Mouse (Mus musculus) kidney, postnatal 0 days (tissue): ENCODE results near the gene Itpk1. TPM values are rescaled to one million over a fixed set of nuclear protein-coding genes. Genes with fewer than 3 reads are reported as not detected.

Experiments
- ATAC-seq: fragments of 200-750 bp; cut with Nextera tagmentation; replicated peaks from 2 replicates; pipeline ENCODE4 v1.8.0; 2017; ENCODE audit warnings: low read depth, moderate number of reproducible peaks, moderate TSS enrichment, moderate library complexity; ENCODE audit not compliant: low FRiP score
- DNase-seq: peaks from one replicate; pipeline ENCODE4 v3.0.0-alpha.2; 2016; ENCODE audit warnings: low spot score
- H3K27ac ChIP-seq: fragments of 300-500 bp; sonication (generic); 2 replicates; pipeline ENCODE4 v1.5.1; 2014; ENCODE audit warnings: mild to moderate bottlenecking
- H3K27me3 ChIP-seq: fragments of 300-500 bp; sonication (generic); 2 replicates; pipeline ENCODE4 v1.6.1; 2014; ENCODE audit warnings: low read length, mixed read lengths; ENCODE audit not compliant: insufficient read depth
- H3K36me3 ChIP-seq: fragments of 300-500 bp; sonication (generic); 2 replicates; pipeline ENCODE4 v1.6.1; 2014; ENCODE audit warnings: low read length, mixed read lengths; ENCODE audit not compliant: insufficient read depth
- H3K4me1 ChIP-seq: fragments of 300-500 bp; sonication (generic); replicated peaks from 2 replicates; pipeline ENCODE4 v1.6.1; 2014; ENCODE audit warnings: antibody characterized with exemption, low read length, mixed read lengths; ENCODE audit not compliant: insufficient read depth
- H3K4me2 ChIP-seq: fragments of 300-500 bp; sonication (generic); 2 replicates; pipeline ENCODE4 v1.6.1; 2014; ENCODE audit warnings: mild to moderate bottlenecking, low read length, moderate library complexity, mixed read lengths
- H3K4me3 ChIP-seq: fragments of 300-500 bp; sonication (generic); replicated peaks from 2 replicates; pipeline ENCODE4 v1.5.1; 2014; ENCODE audit warnings: low read depth, low read length
- H3K9ac ChIP-seq: fragments of 300-500 bp; sonication (generic); 2 replicates; pipeline ENCODE4 v1.6.1; 2014; ENCODE audit warnings: low read depth, low read length
- H3K9me3 ChIP-seq: fragments of 300-500 bp; sonication (generic); replicated peaks from 2 replicates; pipeline ENCODE4 v1.6.1; 2016; ENCODE audit warnings: low read length, inconsistent platforms, mixed read lengths
- CTCF ChIP-seq: IDR thresholded peaks from 2 replicates; pipeline ENCODE4 v1.5.1; 2016; ENCODE audit warnings: antibody characterized with exemption, low read depth, mild to moderate bottlenecking, moderate library complexity
- WGBS: fragments of 180-500 bp; shearing (Covaris S2); extraction: QIAGEN DNeasy Blood & Tissue Kit; methylation state at CpG from one replicate; pipeline ENCODE4 v1.1.7; 2014; 5-methylcytosine and 5-hydroxymethylcytosine counted together
- polyA plus RNA-seq: library from polyadenylated mRNA; unstranded; fragments of >200 nt; fragmentation: Nextera tagmentation; extraction: Ambion mirVana; gene quantifications from 2 replicates; pipeline ENCODE4 v1.2.1, GENCODE M21; 2015

Gene Itpk1
- polyA plus RNA-seq, 1 experiment from 2014 or later, result 16.1 TPM

GRCm38 (mm10) chr12:102696635-102697354 is 7.9 kb downstream of the Itpk1 start:
- no peak overlapping the region for H3K9ac ChIP-seq
- no peak overlapping the region for H3K27ac ChIP-seq
- H3K36me3 ChIP-seq, result no peaks in the 10 kb centered on the region
- no peak overlapping the region for H3K4me2 ChIP-seq
- H3K27me3 ChIP-seq, result no peaks in the 10 kb centered on the region
- DNase-seq (no peak), ATAC-seq (no peak)
- no peak overlapping the region for H3K4me3 ChIP-seq
- no peak for TF ChIP-seq CTCF
- H3K9me3 ChIP-seq, result no peaks in the 10 kb centered on the region
- H3K4me1 ChIP-seq, result peaks cover 10% of the 10 kb centered on the region
- WGBS, result 86% methylated on average over 14 of the region's 14 CpGs

- ATAC-seq, result no peak
Observed at GRCm38 (mm10) chr12:102695369-102696239, 9.1 kb downstream of the Itpk1 start.

GRCm38 (mm10) chr12:102691761-102692160 is 13.0 kb downstream of the Itpk1 start:
- Histone ChIP-seq H3K4me1 (peaks cover 7% of the 10 kb centered on the region; the same call in 1 of the 2 replicates), H3K4me3 (no peak overlapping the region), H3K27me3 (no peaks in the 10 kb centered on the region), H3K9ac (no peak overlapping the region), H3K27ac (peak overlapping the region; percentile 66; the same call in 1 of the 2 replicates), H3K9me3 (no peaks in the 10 kb centered on the region), H3K4me2 (no peak overlapping the region), H3K36me3 (no peaks in the 10 kb centered on the region)
- ATAC-seq, result peak; percentile 9; the same call in 1 of the 2 replicates
- DNase-seq, result no peak
- WGBS, result 54% methylated on average over 7 of the region's 7 CpGs
- no peak for TF ChIP-seq CTCF

More at GRCm38 (mm10) chr12:102695369-102696239, 9.1 kb downstream of the Itpk1 start:
- DNase-seq, result no peak
- H3K27ac ChIP-seq, result no peak overlapping the region
- no peak for TF ChIP-seq CTCF
- H3K9ac ChIP-seq, result no peak overlapping the region
- no peaks in the 10 kb centered on the region for H3K27me3 ChIP-seq
- peaks cover 10% of the 10 kb centered on the region for H3K4me1 ChIP-seq
- WGBS, result 56% methylated on average over 18 of the region's 18 CpGs
- no peaks in the 10 kb centered on the region for H3K9me3 ChIP-seq
- H3K36me3 ChIP-seq, result no peaks in the 10 kb centered on the region
- no peak overlapping the region for H3K4me2 ChIP-seq
- H3K4me3 ChIP-seq, result no peak overlapping the region

- TF ChIP-seq CTCF, result no peak
- H3K27ac ChIP-seq, result peak overlapping the region; percentile 66; the same call in 1 of the 2 replicates
- WGBS, result 28% methylated on average over 11 of the region's 11 CpGs
Observed at GRCm38 (mm10) chr12:102691180-102691579, 13.6 kb downstream of the Itpk1 start.

GRCm38 (mm10) chr12:102689773-102690563 is 14.8 kb downstream of the Itpk1 start:
- Histone ChIP-seq H3K4me1 (peaks cover 19% of the 10 kb centered on the region; the same call in 1 of the 2 replicates), H3K9ac (no peak overlapping the region), H3K27ac (no peak overlapping the region), H3K36me3 (no peaks in the 10 kb centered on the region), H3K9me3 (no peaks in the 10 kb centered on the region), H3K27me3 (no peaks in the 10 kb centered on the region), H3K4me3 (no peak overlapping the region), H3K4me2 (no peak overlapping the region)
- 72% methylated on average over 15 of the region's 15 CpGs for WGBS
- DNase-seq (no peak), ATAC-seq (no peak)
- TF ChIP-seq CTCF, result no peak

More at GRCm38 (mm10) chr12:102691180-102691579, 13.6 kb downstream of the Itpk1 start:
- H3K4me3 ChIP-seq, result no peak overlapping the region
- H3K27me3 ChIP-seq, result no peaks in the 10 kb centered on the region
- no peaks in the 10 kb centered on the region for H3K36me3 ChIP-seq
- ATAC-seq, result peak; percentile 89
- H3K4me1 ChIP-seq, result peaks cover 12% of the 10 kb centered on the region; the same call in 1 of the 2 replicates
- no peaks in the 10 kb centered on the region for H3K9me3 ChIP-seq
- DNase-seq, result peak; percentile 49
- H3K4me2 ChIP-seq, result no peak overlapping the region
- H3K9ac ChIP-seq, result no peak overlapping the region
